Mouse (Mus musculus): ENCODE results near the gene Fam229b. TPM values are rescaled to one million over a fixed set of nuclear protein-coding genes. Genes with fewer than 3 reads are reported as not detected.
A peak's percentile ranks its signal among the peaks of the same experiment; 100 is the strongest.

The Fam229b gene
- 25.0 and 35.1 TPM in 2 replicates for polyA plus RNA-seq (2014; fragmentation: Nextera tagmentation; extraction: Ambion mirVana)

DNA sequence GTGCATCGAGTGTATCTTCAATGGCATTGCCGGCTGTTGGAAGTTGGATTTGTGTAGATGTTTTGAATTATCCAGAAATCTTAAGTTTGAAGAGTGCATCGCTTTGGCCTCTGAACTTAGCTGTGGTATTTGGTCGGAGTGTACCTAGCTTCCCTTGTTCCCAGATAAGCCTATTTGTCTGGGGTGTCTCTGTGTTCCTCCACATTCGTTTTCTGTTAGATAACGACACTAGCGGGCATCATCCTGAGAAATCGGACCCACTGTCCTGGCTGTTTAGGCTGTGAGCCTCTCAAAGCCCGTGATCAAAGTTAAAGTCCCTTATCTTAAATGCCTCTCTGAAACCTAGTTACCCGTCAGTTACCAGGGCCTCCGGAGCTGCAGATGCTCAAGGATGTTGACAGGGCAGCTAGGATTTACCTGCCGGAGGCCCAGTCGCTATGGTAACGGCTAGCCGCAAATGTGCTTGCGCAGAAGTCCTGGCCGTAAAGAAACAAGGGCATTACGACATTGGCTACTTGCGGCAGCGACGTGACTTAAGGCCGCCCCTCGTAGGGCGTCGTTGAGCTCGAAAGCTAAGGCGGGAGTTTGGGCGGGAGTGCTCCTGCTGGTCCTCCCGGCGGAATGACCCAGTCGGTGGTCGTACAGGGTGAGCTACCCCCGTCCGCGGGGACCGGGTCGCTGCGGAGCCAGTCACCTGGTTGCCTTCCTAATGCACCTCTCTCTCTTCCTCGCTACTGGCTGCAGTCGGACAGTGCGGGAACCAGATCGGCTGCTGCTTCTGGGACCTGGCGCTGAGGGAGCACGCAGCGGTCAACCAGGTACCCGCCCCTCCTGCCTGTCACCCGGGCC is at the start of gene Fam229b, which contains the start of gene Tube1:
Fam229b (minus strand) TSS at position 453 of the 849 bp plus-strand sequence.
Tube1 (plus strand) TSS at position 515 of the 849 bp plus-strand sequence.
- Histone ChIP-seq H3K9ac (ENCODE audit: low read length) (peak within 1 kb of the TSS; percentile 70), H3K27me3 (replicated peaks; ENCODE audit: control insufficient read depth, insufficient read depth, low read length) (no peaks in the 10 kb centered on the region), H3K4me1 (ENCODE audit: control insufficient read depth, insufficient read depth, low read length) (peaks cover 6% of the 10 kb centered on the region; the same call in 1 of the 2 replicates), H3K4me2 (ENCODE audit: low read length) (peak within 1 kb of the TSS; percentile 64), H3K27ac (ENCODE audit: low read depth, low read length) (peak within 1 kb of the TSS; percentile 54; the same call in 1 of the 2 replicates), H3K36me3 (ENCODE audit: control insufficient read depth, insufficient read depth, low read length) (peaks cover 17% of the 10 kb centered on the region), H3K9me3 (replicated peaks; ENCODE audit: control insufficient read depth, low read length) (no peaks in the 10 kb centered on the region), H3K4me3 (ENCODE audit: low read depth, low read length) (peak within 1 kb of the TSS; percentile 45)
- DNase-seq (ENCODE audit: low spot score) (peak; percentile 99), ATAC-seq (peak; percentile 96)
- 5% methylated on average over 47 of the region's 47 CpGs for WGBS

DNA sequence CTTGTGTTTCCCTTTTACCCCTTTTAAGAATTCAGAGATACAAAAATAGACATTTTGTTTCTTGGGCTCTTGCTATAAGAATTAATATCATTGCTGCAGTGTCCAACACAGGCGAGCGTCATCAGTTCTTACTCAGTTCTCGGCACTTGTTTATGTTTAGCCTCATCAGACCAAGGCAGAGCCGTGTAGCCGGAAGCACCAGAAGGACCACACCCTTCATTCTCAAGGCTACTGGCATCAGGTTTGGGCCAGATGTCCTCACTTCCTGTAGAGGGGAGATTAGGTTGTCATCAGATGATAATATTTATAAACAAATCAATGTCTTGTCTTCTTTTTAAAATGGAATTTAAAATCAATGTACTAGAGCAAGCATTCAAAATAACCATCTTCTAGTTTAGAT is 43.3 kb upstream of the Fam229b start:
- no peak for ATAC-seq
- WGBS = 91% methylated on average over 5 of the region's 5 CpGs
- Histone ChIP-seq H3K4me1 (ENCODE audit: control insufficient read depth, insufficient read depth, low read length) (peaks cover 15% of the 10 kb centered on the region; the same call in 1 of the 2 replicates), H3K27ac (ENCODE audit: low read depth, low read length) (no peak overlapping the region), H3K4me3 (ENCODE audit: low read depth, low read length) (no peak overlapping the region), H3K27me3 (replicated peaks; ENCODE audit: control insufficient read depth, insufficient read depth, low read length) (no peaks in the 10 kb centered on the region), H3K36me3 (ENCODE audit: control insufficient read depth, insufficient read depth, low read length) (no peaks in the 10 kb centered on the region), H3K9me3 (replicated peaks; ENCODE audit: control insufficient read depth, low read length) (no peaks in the 10 kb centered on the region), H3K9ac (ENCODE audit: low read length) (no peak overlapping the region), H3K4me2 (ENCODE audit: low read length) (no peak overlapping the region)
- DNase-seq (ENCODE audit: low spot score) = no peak

DNA sequence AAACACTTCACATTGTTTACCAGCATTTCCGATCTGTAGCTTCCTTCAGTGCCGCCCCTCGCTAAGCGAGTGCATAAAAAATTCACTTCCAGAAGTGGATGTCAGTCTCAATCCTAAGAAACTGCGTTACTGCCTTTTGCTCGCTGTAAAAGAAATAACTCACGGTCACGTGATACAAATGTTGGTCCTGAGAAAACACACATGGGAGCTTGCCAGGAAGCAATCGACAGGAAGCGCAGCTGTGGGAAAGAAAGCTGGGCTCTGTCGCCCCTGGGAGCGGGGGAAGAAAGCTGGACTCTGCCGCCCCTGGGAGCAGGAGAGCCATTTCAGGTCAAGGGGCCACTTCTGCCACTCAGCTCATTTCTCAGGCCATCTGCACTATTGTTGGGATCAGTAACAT is 39.4 kb upstream of the Fam229b start:
- H3K27me3 ChIP-seq (replicated peaks; ENCODE audit: control insufficient read depth, insufficient read depth, low read length) = no peaks in the 10 kb centered on the region
- 38% methylated on average over 13 of the region's 13 CpGs for WGBS
- peak overlapping the region; percentile 64 for H3K4me2 ChIP-seq (ENCODE audit: low read length)
- ATAC-seq (no peak), DNase-seq (ENCODE audit: low spot score) (peak; percentile 79)
- H3K4me1 ChIP-seq (ENCODE audit: control insufficient read depth, insufficient read depth, low read length) = peaks cover 20% of the 10 kb centered on the region
- no peak overlapping the region; the same call in 1 of the 2 replicates for H3K4me3 ChIP-seq (ENCODE audit: low read depth, low read length)
- H3K27ac ChIP-seq (ENCODE audit: low read depth, low read length) = peak overlapping the region; percentile 92
- no peaks in the 10 kb centered on the region for H3K9me3 ChIP-seq (replicated peaks; ENCODE audit: control insufficient read depth, low read length)
- H3K9ac ChIP-seq (ENCODE audit: low read length) = peak overlapping the region; percentile 18; the same call in 1 of the 2 replicates
- H3K36me3 ChIP-seq (ENCODE audit: control insufficient read depth, insufficient read depth, low read length) = no peaks in the 10 kb centered on the region

DNA sequence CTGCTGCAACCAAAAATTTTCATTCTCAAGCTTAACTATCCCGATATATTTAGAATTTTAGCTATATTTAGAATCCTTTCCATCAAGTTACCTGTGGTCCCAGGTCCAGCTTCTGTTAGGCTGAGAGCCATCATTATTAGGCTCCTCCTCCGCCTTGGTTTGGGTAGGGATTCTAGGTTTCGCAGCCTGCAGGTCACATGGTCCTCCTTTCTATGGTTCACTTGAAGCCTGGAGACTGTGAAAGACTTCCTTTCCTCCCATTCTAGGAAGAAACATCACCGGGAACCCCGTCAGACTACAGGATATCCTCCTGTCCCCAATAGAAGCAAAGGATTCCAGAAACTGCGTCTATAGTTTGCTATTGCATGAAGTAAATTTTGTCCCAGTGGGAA is 38.8 kb upstream of the Fam229b start:
- Histone ChIP-seq H3K27ac (ENCODE audit: low read depth, low read length) (peak overlapping the region; percentile 92), H3K9ac (ENCODE audit: low read length) (peak overlapping the region; percentile 41; the same call in 1 of the 2 replicates), H3K4me1 (ENCODE audit: control insufficient read depth, insufficient read depth, low read length) (peaks cover 20% of the 10 kb centered on the region), H3K36me3 (ENCODE audit: control insufficient read depth, insufficient read depth, low read length) (no peaks in the 10 kb centered on the region), H3K9me3 (replicated peaks; ENCODE audit: control insufficient read depth, low read length) (no peaks in the 10 kb centered on the region), H3K4me3 (ENCODE audit: low read depth, low read length) (peak overlapping the region; percentile 35; the same call in 1 of the 2 replicates), H3K27me3 (replicated peaks; ENCODE audit: control insufficient read depth, insufficient read depth, low read length) (no peaks in the 10 kb centered on the region), H3K4me2 (ENCODE audit: low read length) (peak overlapping the region; percentile 64)
- no peak for DNase-seq (ENCODE audit: low spot score)
- 80% methylated on average over 6 of the region's 6 CpGs for WGBS
- no peak for ATAC-seq

DNA sequence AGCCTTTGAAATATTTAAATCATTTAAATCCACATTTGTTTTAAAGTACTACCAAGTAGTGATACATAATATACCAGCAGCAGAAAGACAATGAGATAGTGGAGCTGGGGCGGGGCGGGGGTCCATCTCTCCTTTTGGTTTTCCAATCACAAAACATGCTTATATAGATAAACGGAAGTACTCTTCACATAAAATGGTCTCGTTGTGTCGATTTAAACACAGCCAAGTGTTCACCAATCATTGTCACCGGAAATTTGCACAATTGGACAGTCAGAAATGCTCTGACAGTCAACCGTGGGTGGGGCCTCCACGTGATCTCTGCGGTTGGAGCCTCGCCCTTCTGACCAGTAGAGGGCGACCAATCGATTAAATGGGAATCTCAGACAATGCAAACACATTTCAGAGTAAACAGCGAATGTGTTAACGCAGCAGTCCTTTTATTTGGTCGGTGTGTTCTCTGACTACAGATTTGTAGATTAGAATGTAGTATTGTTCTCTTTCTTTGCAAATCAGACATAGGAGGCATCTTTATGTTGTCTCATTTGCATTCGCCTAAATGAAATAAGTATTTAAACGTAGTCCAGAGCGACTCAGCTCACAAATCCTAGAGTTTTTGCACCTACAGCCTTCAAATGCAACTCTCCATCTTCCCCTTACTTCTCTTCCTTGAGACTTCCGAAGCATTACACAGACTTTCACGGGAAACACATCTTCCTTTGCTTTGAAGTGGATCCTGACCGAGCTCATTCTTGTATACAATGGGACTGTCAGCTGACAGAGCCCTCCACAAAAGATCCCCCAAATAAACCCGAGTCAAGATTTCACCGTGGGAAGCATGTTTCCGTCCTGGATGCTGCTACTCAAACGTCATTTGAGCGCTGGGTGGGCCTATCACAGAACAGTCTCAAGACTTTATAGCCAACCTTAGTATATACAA is 38.2 kb upstream of the Fam229b start:
- H3K4me3 ChIP-seq (ENCODE audit: low read depth, low read length) = peak overlapping the region; percentile 35
- peaks cover 20% of the 10 kb centered on the region for H3K4me1 ChIP-seq (ENCODE audit: control insufficient read depth, insufficient read depth, low read length)
- DNase-seq (ENCODE audit: low spot score) = peak; percentile 97
- H3K27ac ChIP-seq (ENCODE audit: low read depth, low read length) = peak overlapping the region; percentile 92
- 8% methylated on average over 26 of the region's 26 CpGs for WGBS
- peak; percentile 84 for ATAC-seq
- H3K9me3 ChIP-seq (replicated peaks; ENCODE audit: control insufficient read depth, low read length) = no peaks in the 10 kb centered on the region
- no peaks in the 10 kb centered on the region for H3K27me3 ChIP-seq (replicated peaks; ENCODE audit: control insufficient read depth, insufficient read depth, low read length)
- no peaks in the 10 kb centered on the region for H3K36me3 ChIP-seq (ENCODE audit: control insufficient read depth, insufficient read depth, low read length)
- H3K4me2 ChIP-seq (ENCODE audit: low read length) = peak overlapping the region; percentile 64
- peak overlapping the region; percentile 58 for H3K9ac ChIP-seq (ENCODE audit: low read length)

DNA sequence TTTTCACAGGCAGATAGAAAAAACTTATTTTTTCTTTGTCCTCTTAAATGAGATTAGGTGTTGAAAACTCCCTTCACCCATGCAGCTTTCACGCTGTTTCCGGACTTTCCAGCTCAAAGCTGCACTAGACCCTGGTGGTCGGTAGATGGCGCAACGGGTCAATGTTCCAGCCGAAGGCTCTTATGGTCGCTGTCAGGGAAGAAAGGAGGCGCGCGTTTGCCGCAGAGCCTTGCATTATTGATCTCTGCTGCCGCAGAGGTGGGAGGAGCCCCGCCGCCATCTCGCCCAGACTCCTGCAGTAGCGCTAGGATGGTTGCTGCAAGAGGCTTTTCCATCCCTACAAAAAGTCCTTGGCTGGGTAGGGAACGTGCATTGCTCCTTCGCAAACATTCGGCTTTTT is 37.4 kb upstream of the Fam229b start:
- no peaks in the 10 kb centered on the region for H3K9me3 ChIP-seq (replicated peaks; ENCODE audit: control insufficient read depth, low read length)
- no peaks in the 10 kb centered on the region for H3K36me3 ChIP-seq (ENCODE audit: control insufficient read depth, insufficient read depth, low read length)
- peak overlapping the region; percentile 35 for H3K4me3 ChIP-seq (ENCODE audit: low read depth, low read length)
- H3K4me2 ChIP-seq (ENCODE audit: low read length) = peak overlapping the region; percentile 64
- ATAC-seq = peak; percentile 94
- DNase-seq (ENCODE audit: low spot score) = peak; percentile 97
- H3K27me3 ChIP-seq (replicated peaks; ENCODE audit: control insufficient read depth, insufficient read depth, low read length) = no peaks in the 10 kb centered on the region
- WGBS = under 1% methylated on average over 19 of the region's 19 CpGs
- peak overlapping the region; percentile 92 for H3K27ac ChIP-seq (ENCODE audit: low read depth, low read length)
- H3K9ac ChIP-seq (ENCODE audit: low read length) = peak overlapping the region; percentile 58
- peaks cover 20% of the 10 kb centered on the region for H3K4me1 ChIP-seq (ENCODE audit: control insufficient read depth, insufficient read depth, low read length)

DNA sequence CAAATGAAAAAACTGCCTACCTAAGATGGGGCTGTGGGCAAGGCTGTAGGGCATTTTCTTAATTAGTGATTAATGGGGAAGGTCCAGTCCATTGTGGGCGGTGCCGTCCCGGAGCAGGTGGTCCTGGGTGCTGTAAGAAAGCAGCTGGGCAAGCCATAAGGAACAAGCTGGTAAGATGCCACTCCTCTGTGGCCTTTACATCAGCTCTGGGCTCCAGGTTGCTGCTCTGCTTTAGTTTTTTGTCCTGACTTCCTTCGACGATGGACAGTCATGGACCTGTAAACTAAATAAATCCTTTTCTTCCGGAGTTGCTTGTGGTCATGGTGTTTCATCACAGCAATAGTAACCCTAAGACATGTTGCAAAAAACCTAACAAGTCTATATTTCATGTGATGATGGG is 37.0 kb upstream of the Fam229b start:
- no peak overlapping the region for H3K27ac ChIP-seq (ENCODE audit: low read depth, low read length)
- peak; percentile 10 for ATAC-seq
- peak overlapping the region; percentile 64; the same call in 1 of the 2 replicates for H3K4me2 ChIP-seq (ENCODE audit: low read length)
- 9% methylated on average over 6 of the region's 6 CpGs for WGBS
- H3K4me3 ChIP-seq (ENCODE audit: low read depth, low read length) = no peak overlapping the region
- peak; percentile 45 for DNase-seq (ENCODE audit: low spot score)
- 0 out of 2 replicates have a peak overlapping the region, but pooled peaks have one; percentile 0 for H3K9ac ChIP-seq (ENCODE audit: low read length)
- no peaks in the 10 kb centered on the region for H3K27me3 ChIP-seq (replicated peaks; ENCODE audit: control insufficient read depth, insufficient read depth, low read length)
- H3K9me3 ChIP-seq (replicated peaks; ENCODE audit: control insufficient read depth, low read length) = no peaks in the 10 kb centered on the region
- peaks cover 20% of the 10 kb centered on the region for H3K4me1 ChIP-seq (ENCODE audit: control insufficient read depth, insufficient read depth, low read length)
- no peaks in the 10 kb centered on the region for H3K36me3 ChIP-seq (ENCODE audit: control insufficient read depth, insufficient read depth, low read length)

DNA sequence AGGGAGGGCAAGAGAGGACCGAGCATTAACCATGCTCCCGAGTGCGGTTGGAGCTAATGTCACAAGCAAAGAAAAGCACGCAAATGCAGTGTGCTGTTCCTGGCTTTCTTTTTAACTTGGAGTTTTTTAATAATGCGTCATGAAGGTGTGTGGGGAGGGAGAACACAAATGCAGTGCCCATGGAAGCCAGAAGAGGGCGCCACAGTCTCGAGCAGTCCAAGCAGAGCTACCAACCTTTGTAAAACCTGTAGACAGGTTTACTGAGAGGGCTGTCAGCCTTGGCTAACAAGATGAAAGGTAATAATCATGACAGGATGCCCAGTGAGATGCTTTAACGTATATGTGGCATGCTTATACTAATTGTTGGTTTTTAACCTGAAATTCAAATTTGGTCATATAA is 36.5 kb upstream of the Fam229b start:
- no peak overlapping the region for H3K27ac ChIP-seq (ENCODE audit: low read depth, low read length)
- H3K9ac ChIP-seq (ENCODE audit: low read length) = no peak overlapping the region
- ATAC-seq = peak; percentile 24

More for the DNA sequence above, 36.5 kb upstream of the Fam229b start:
- no peaks in the 10 kb centered on the region for H3K9me3 ChIP-seq (replicated peaks; ENCODE audit: control insufficient read depth, low read length)
- no peak overlapping the region for H3K4me3 ChIP-seq (ENCODE audit: low read depth, low read length)
- H3K4me1 ChIP-seq (ENCODE audit: control insufficient read depth, insufficient read depth, low read length) = peaks cover 24% of the 10 kb centered on the region
- no peaks in the 10 kb centered on the region for H3K36me3 ChIP-seq (ENCODE audit: control insufficient read depth, insufficient read depth, low read length)
- H3K4me2 ChIP-seq (ENCODE audit: low read length) = peak overlapping the region; percentile 64
- DNase-seq (ENCODE audit: low spot score) = peak; percentile 78
- 7% methylated on average over 8 of the region's 8 CpGs for WGBS
- no peaks in the 10 kb centered on the region for H3K27me3 ChIP-seq (replicated peaks; ENCODE audit: control insufficient read depth, insufficient read depth, low read length)
